Mouse (Mus musculus): ENCODE results near the gene Dennd5a.

Gene Dennd5a

DNA sequence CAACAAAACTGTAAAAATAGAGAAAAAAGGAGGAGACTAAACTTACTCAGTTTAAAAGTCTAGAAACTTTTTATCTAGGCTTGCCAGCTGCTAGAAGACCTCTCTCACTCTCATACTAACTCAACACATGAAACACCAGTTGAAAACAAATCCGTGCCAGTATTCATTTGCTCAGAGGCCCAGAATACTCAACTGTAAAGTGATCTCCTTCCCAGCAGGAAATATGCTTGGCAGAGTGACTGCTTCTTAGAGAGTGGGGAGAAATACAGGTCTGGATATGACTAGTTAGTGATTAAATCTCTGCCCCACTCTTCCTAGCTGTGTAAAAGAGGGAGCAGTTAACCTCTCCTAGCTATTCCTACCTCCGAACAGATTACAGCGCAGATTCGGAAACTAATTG is 2.3 kb upstream of the Dennd5a start:
- no peak for DNase-seq

DNA sequence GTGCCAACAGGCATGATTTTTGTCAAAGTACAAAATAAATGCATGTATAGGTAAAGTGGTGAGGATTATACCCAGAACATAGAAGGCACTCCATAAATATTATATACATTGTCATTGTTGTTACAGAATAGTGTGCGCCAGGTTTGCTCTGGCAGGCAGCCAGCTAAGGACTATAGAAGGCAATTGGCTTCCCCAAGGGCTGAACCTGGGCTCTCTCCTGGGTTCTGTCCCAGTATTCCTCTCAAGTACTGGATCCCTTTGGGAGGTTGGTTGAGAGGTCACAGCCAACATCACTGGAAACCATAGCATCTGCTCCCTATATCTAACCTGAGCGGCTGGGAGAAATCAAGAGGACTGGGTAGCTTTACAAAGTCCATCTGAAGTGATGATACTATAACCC is 1.3 kb upstream of the Dennd5a start:
- DNase-seq: no peak

DNA sequence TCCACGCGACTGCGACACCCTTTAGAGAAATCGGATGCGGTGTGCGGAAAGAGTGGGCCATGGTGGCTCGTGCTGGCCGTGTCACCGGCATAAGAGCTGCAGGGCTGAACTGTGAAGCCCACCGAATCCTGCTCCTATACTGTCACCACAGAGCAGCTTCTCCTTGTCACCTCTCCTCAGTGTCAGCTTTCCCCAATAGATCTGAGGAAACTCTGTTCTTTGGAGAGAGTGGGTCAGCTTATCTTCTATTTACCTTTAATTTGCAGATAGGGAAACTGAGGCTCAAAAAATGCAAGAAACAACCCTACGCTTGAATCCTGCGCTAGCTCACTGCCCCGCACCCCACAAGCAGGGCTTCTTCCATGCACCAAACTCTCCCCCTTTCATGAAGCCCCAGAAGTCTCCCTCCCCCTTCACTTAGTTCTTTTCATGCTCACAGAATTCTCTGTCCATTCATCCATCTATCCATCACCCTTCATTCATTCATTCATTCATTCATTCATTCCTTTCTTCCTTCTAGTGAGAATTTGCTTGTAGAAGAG is 414 bp upstream of the Dennd5a start:
- no peak for DNase-seq

DNA sequence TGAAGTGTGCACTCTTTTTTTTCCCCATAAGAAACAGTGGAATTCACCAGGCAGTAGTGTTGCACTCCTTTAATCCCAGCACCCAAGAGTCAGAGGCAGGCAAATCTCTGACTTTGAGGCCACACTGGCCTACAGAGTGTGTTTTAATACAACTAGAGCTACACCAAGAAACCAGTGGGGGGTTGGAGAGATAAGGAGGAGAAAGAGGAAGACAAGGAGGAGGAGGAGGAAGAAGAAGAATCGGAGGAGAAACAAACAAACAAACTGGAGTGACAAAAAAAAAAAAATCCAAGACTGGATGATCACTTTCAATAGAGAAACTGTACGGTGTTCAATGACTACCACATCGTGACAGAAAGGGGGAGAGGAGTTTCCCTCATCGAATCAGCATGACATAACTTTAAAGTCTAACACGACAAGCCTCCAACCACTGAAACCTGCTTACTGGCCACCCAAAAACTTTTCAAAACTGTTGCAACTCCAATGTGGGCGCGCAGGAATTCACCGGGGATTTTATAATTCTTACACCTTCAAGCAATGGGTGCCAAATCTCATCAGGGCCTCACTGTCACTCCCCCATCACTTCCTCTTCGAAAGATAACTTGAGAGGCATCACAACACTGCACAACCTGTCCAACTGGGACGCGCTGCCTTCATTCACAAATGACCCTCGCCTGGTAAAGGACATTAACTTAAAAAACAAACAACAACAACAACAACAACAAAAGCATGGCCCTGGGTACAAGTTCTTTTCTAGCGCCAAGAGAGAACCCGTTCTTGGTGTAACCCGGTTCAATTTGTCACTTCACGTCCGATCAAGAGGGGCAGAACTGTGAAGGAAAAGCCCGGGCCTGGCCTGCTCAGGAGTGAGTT is 1.2 kb downstream of the Dennd5a start:
- no peak for DNase-seq

DNA sequence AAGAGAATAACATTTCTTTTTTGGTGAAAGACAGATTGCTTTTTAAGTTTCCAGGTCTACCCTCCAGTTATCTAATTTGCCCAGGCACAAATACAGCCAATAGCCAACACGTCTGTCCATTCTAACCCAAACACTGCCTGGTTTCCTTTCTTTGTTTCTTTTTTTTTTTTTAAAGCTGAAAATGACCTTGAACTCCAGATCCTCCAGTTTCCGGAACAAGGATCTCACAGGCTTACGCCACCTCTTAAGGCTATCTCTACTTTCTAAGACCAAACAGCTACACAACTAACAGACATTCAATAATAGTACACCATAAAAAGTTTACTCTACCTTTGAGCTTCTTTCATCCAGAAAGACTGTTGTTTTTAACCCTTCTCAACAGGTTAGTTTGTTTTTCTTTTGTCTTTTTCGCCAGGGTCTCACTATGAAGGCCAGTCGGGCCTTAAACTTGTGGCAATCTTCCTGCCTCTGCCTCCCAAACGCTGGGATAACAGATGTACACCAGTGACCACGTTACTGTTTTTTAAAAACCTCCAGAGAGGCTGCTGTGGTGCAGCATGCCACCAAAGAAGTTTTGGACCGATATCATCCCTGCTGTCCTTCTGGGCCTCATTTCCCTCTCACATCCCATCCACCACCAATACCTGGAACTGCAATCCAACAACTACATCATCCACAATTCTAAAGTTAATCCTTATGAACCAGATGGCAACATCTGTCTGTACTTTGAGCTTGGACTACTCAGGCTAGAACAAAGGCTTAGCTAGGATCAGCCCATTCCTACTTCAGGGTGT is 2.1 kb downstream of the Dennd5a start:
- peak in 1 of 2 experiments; percentile 27 for DNase-seq

DNA sequence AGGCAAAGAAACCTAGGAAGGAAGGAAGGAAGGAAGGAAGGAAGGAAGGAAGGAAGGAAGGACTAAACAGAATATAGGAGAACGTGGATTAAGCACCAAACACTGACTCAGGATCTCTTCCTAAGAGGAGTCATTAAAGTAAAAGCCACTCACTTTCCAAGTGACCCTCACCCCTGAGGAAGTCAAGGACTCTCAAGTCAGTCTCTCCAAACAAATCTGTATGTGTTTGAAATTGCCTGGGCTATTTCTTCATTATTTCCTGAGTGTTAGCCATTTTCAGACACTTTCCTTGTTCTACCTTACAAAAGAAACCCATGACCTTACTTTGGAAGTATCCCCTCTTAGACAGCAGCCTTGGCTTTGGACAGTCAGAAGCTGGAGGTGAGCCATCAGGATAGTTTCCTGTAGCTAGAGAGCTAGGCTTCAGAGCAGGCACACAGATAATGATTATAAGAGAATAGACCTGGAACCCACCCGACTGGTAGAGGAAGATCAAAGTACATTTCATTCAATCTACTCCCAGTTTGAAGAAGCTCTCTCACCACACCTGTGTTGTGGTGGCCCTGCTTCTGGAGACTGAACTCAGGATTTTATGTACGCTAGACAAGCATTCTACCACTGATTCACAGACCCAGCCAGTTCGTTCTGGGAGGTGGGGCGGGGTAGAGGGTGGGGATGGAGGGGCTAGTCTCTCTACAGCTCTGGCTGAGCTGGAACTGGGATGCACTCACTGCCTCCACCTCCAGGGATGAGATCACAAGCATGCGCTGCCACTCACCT is 5.5 kb downstream of the Dennd5a start:
- DNase-seq: peak; percentile 56 to 62

DNA sequence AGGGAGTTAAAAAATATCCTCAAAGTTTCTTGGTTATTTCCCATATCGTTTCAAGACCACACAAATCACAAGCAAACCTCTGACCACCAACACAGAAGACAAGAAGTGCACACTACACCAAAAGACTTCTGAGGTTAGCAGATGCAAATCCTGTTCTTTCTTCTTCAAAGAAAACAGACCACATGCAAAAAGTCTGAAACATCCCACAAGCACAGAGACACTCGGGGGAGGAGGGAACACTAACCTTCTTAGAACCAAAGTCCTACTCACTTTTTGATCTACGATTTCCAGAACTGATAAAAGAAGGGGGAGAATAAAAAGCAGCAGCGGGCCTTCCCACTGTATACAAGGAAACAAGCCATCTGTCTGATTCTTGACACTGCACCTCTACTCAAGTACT is 9.0 kb downstream of the Dennd5a start:
- no peak for DNase-seq

DNA sequence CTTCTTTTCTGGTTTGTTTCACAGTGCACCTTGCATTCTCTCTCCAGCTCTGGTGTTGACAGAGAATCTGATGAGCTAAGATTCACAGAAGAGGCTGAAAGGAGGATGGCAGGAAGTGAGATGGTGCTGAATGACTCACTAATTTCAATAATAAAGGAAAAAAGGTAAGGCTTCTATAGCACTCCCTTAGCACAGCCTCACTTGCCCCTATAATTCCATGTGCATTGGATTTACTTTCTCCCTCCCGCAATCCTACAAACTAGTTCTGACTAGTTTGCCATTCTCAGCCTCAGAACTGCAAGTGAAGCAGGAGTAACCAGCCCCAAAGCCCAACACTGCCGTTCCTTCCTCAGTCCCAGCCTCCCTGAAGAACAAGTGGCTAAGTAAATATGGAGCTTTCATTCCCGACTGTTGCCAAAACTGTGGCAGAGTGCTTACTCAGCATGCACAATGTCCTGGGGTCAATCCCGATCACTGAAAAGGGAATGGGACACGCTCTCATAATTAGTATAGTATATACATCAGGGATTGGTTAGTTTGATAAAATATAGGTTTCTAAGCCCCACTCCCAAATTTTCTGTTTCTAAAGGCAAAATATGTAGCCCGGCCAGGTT is 15.7 kb downstream of the Dennd5a start:
- DNase-seq: peak; percentile 35 to 48

DNA sequence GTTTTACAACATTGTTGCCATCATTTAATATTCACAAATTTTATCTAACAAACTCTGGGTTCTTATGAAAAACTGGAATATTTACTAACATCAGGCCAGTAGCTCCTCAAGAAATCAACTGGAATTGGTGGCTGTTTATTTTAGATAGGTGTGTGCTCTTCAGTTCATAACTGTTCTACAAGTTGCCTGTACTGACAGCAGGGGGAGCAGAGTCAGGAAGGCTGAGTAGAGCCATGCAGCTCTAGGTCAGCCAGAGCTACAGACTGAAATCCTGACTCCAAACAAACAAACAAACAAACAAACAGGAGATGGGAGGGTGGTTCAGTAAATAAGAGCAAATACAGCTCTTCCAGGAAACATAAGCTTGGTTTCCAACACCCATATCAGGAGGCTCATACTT is 30.6 kb downstream of the Dennd5a start:
- peak in 1 of 2 experiments; percentile 25 for DNase-seq

DNA sequence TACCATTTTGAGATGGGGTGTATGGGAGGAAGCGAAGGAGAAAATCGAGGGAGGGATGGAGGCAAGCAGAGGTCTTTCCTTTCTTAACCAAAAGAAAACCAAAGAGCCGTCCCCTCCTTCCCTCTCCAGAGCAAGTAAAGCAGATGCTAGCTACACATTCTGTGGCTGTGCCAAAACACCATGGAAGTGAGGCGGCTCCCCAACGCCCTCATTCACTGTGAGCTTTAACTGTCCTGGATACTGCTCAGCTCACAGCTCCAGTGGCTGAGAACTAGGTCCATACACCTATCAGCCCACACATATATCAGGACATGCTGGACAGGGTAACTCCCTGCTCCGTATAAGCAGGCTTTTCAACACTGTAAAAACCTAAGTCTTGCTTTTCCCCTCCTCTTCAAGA is 31.9 kb downstream of the Dennd5a start:
- no peak for DNase-seq

DNA sequence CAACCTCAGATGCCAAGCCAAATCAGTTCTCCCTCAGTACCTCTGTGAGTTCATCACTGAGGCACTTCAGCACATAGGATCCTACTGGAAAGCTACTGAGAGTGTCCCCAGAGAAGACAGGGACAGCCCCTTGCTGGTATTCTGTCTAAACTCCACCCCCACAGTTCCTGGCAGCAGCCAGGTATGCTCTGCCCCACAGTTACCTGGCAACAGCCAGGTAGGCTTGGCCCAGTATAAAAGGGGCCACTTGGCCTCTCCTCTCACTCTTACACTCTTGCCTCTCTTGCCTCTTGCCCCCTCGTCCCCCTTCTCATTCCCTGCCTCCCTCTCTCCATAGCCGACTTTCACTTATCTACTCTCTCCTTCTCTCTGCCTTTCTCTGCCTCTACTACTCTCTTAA is 35.3 kb downstream of the Dennd5a start:
- no peak for DNase-seq

DNA sequence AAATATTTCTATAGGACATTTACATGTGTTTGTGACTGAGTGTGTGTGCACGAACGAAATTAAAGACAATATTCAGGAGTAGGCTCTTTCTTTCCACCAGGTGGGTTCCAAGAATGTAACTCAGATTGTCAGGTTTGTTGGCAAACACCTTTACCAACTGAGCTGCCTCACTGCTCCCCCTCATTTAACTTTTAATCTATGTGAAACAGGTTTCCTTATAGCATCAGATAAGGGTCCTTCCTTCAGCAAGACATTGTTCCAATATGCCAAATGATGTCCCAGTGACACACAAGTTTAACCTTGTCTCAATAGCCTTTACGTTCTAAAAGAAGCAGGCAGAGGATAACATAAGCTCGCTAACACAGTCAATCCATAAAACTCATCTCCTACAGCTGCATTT is 37.4 kb downstream of the Dennd5a start:
- DNase-seq: no peak

DNA sequence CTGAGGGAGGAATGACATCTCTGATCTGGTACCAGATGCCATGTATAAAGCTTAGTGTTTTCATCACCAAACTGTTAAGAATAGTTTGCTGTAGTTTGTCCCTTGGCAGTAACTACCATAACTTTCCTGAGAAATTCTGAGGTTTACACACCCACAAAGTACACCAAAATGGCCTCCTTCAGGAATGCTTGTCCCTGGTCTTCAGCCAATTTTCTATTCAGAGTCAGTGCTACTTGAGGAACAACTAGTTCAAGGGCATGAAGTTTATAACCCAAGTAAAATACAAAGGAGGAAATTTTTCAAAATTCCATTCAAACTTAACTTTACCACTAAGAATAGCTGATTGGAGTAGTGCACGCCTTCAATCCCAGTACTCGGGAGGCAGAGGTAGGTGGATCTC is 54.1 kb downstream of the Dennd5a start:
- no peak for DNase-seq

DNA sequence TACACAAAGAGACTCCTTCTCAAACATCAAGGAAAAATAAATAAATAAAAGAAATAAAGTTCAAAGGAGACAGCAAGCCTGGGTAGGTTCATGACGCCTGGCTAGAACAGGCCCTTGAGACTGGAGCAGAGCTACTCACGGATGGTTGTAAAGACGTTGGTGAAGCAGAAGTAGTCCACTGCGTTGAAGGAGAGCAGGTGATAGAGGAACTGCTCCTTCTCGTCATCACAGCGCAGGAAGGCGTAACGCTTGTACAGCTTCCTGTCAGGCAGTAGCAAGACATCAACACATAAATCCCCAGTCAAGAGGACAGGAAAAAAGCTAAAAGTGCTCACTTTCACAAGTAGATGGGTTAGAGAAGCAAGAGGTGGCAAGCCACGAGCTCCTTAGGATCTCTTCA is 59.3 kb downstream of the Dennd5a start:
- no peak for DNase-seq

DNA sequence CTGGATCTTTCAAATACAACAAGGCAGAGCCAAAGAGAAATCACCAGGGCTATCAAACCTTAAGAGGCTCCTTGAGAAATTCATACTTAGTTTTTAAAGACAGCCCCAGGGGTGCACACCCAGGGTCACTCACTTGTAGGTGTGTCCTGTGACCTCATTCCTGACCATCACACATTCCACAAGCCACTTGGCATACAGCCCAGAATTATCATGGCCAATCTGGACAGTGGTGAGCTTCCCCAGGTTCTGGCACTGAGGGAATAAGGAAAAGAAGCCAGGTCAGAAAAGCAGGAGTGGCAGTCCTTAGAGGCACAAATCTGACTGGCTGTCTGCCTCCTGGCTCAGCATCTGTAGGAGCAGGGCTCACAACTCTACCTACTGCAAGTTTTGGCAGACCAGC is 61.4 kb downstream of the Dennd5a start:
- peak; percentile 51 to 57 for DNase-seq

DNA sequence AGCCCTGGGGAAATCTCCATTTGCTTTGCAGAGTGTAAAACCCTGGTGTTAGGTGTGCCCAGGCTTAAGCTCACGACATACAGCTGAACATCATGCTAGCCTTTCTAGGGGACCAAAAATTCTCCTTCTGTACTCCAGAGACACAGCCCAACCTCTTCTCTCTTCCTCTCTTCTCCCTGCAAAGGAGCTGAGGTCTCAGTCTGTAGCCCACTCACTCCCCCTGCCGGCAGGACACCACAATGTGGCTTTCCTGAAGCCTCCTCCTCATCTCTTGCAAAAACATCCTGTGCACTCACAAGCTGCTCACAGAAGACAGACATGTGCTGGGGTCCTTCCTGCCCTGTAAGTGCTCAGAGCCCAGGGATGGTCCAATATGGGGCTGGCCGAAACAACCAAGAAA is 67.7 kb downstream of the Dennd5a start:
- DNase-seq: peak; percentile 48 to 83

DNA sequence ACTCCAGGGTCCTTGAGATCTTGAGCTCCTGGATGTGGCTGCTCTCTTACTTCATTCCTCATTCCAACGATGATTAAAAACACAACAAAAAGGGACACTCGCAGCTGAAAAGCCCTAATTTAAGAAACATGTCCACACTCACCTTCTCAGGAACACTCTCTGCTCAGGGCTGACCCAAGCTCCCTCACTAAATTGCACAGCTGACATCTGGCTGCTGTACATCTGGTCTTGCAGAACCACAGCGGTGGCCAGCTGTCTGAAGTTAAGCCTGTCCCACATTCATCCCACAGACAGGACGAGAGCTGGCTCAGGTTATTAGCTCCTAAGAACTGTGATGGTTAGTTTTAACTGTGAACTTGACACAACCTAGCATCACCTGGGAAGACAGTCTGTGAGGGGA is 68.5 kb downstream of the Dennd5a start:
- no peak for DNase-seq

DNA sequence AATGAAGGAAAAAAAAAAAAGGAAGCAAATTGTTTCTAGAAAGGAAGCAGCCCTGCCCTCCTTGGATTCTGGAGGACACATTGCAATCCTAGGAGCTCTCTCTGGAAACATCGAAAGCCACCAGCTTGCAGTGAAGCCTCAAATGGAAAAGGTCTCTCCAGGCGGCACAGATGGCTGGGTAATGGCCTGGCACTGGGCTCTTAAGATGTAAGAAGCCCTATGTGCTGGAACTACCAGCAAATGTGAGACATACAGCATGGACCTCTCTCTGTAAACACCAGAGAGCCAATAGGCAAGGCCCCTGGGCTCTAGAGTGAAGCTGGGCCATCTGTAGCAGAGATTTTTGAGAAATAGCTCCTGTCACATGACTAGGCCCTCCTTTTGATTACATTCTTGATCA is 70.0 kb downstream of the Dennd5a start:
- DNase-seq: no peak

DNA sequence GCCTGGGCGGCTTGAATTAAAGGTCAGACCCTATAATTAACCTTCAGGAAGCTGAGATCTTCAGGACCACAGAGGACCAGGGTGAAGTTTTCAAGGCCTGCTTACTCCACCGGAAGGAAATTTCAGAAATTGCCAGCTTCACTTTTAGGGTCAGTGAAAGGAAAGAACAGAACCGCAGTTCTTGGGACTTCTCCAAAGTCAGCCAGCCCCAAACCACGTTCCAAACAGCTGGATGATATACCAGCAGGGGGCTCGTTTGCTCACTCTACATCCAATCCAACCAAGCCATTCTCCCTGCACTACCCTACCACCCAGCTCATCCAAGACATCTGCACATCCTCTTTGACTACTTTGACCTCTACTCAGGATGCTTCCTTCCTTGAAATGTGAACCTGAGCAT is 71.0 kb downstream of the Dennd5a start:
- peak in 1 of 2 experiments; percentile 9 for DNase-seq

DNA sequence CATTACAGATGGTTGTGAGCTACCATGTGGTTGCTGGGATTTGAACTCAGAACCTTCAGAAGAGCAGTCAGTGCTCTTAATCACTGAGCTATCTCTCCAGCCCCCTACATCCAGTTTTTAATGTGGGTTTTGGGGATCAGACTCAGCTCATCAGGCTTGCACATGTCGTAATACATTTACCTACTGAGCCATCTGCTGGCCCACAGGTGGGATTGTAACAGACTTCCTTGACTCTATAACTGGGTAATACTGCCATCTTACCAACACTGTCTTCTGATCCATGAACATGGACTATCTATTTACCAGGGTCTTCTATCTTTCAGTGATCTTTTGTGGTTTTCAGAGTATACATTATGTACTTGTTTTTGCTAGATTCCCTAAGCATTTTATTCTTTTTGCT is 74.0 kb downstream of the Dennd5a start:
- DNase-seq: no peak

DNA sequence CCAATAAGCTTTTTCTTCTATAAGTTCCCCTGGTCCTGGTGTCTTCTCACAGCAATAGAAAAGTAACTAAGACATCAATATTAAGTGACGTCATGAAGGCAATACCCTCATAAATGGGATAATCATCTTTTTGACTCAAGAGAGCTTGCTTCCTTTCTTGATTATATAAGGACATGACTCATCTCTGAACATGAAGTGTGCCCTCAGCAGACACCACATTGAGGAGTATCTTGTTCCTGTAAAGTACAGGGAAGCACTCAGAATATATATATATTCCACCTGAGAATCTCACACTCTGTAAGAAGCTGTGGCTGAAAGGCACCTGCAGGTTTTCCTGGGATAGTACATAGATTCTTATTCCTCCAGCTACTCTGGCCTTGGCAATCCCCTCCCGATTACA is 77.7 kb downstream of the Dennd5a start:
- DNase-seq: no peak

DNA sequence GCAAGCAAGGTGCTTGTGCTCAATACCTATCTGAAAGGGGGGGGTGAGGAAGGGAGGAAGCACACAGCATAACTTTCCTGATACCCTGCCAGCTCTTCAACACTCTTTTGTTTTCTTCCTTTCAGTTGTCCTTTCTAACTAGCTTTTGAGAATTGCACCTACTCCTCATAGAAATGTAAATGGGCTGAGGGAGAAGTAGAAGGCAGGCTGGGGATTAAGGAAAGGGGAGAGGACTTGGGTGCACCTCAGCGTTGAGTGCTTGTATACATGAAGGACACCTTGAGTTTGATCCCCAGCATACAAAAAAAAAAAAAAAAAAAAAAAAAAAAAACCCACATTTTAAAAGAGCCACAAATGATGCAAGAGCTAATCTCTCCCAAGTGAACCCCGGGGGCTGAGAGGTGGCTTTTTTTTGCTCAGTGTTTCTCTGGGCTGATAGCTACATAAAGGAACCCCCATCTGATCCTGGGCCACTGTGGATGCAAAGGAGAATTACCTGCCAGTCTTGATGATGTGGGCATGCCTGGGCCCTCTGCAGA is 78.6 kb downstream of the Dennd5a start:
- no peak for DNase-seq
